Mouse (Mus musculus) adrenal gland, adult 8-10 months (tissue): ENCODE data around the gene Ssu72. TPM values are rescaled to one million over a fixed set of nuclear protein-coding genes. Genes with fewer than 3 reads are reported as not detected.

Experiments used
- total RNA-seq, 4 experiments: library from RNA; stranded (reverse); gene quantifications; 2 replicates each; pipeline ENCODE4 v1.2.4; 2022

The Ssu72 gene
- total RNA-seq, 4 experiments from 2014 or later: 106 to 127 (median 114) TPM

Other genes starting within 250 kb of the Ssu72 start
- gene Tmem52, start 235.7 kb upstream of the Ssu72 start, total RNA-seq: 10 to 100 TPM in 3 of 4 experiments, 1 to 10 TPM in 1; 5.8 to 48.6 (median 27.3) TPM
- 100 to 1,000 TPM; 344 to 487 (median 448) TPM for gene Gnb1, start 213.4 kb upstream of the Ssu72 start, total RNA-seq
- gene Nadk, start 142.4 kb upstream of the Ssu72 start, total RNA-seq: 100 to 1,000 TPM; 155 to 289 (median 213) TPM
- gene Slc35e2, start 103.4 kb upstream of the Ssu72 start, total RNA-seq: 10 to 100 TPM; 38.8 to 54.2 (median 44.9) TPM
- 10 to 100 TPM; 43.1 to 56.6 (median 47.3) TPM for gene Cdk11b, start 79.9 kb upstream of the Ssu72 start, total RNA-seq
- not detected for gene Gm10563, start 59.4 kb upstream of the Ssu72 start, total RNA-seq
- 1 to 10 TPM; 4.8 to 8.4 (median 6.7) TPM for gene Mmp23, start 51.4 kb upstream of the Ssu72 start, total RNA-seq
- gene Mib2, start 35.6 kb upstream of the Ssu72 start, total RNA-seq: 10 to 100 TPM; 53.5 to 74.5 (median 61.5) TPM
- gene Fndc10, start 10.5 kb upstream of the Ssu72 start, total RNA-seq: 10 to 100 TPM; 67.7 to 72.0 (median 69.9) TPM
- 1 to 10 TPM in 3 of 4 experiments, under 1 TPM in 1; 0.90 to 1.2 (median 1.1) TPM for gene Tmem240, start 30.0 kb downstream of the Ssu72 start, total RNA-seq
- gene Atad3a, start 56.3 kb downstream of the Ssu72 start, total RNA-seq: 10 to 100 TPM; 69.5 to 90.1 (median 77.6) TPM
- 1 to 10 TPM; 3.2 to 6.9 (median 4.7) TPM for gene Vwa1, start 69.9 kb downstream of the Ssu72 start, total RNA-seq
- gene Tmem88b, start 81.1 kb downstream of the Ssu72 start, total RNA-seq: 1 to 10 TPM in 1 of 4 experiments, under 1 TPM in 3; 0.17 to 1.0 (median 0.62) TPM
- gene Ankrd65, start 85.6 kb downstream of the Ssu72 start, total RNA-seq: not detected
- gene Mrpl20, start 98.1 kb downstream of the Ssu72 start, total RNA-seq: 100 to 1,000 TPM; 102 to 144 (median 126) TPM
- gene Ccnl2, start 107.7 kb downstream of the Ssu72 start, total RNA-seq: 100 to 1,000 TPM in 3 of 4 experiments, 10 to 100 TPM in 1; 88.5 to 164 (median 122) TPM
- 100 to 1,000 TPM; 134 to 175 (median 158) TPM for gene Aurkaip1, start 126.5 kb downstream of the Ssu72 start, total RNA-seq
- gene Mxra8, start 134.9 kb downstream of the Ssu72 start, total RNA-seq: 10 to 100 TPM; 45.1 to 93.9 (median 66.8) TPM
- 100 to 1,000 TPM in 1 of 4 experiments, 10 to 100 TPM in 3; 69.6 to 110 (median 73.1) TPM for gene Dvl1, start 142.6 kb downstream of the Ssu72 start, total RNA-seq
- 1 to 10 TPM in 1 of 4 experiments, under 1 TPM in 3; 0.46 to 1.2 (median 0.62) TPM for gene Tas1r3, start 158.6 kb downstream of the Ssu72 start, total RNA-seq
- 10 to 100 TPM; 16.4 to 29.0 (median 17.9) TPM for gene Cptp, start 164.6 kb downstream of the Ssu72 start, total RNA-seq
- 10 to 100 TPM; 32.3 to 34.6 (median 33.3) TPM for gene Ints11, start 164.7 kb downstream of the Ssu72 start, total RNA-seq
- gene Pusl1, start 187.0 kb downstream of the Ssu72 start, total RNA-seq: 10 to 100 TPM; 23.2 to 51.5 (median 41.4) TPM
- 10 to 100 TPM; 18.2 to 49.2 (median 30.9) TPM for gene Acap3, start 187.0 kb downstream of the Ssu72 start, total RNA-seq
- 10 to 100 TPM; 64.3 to 87.8 (median 77.0) TPM for gene Ube2j2, start 239.0 kb downstream of the Ssu72 start, total RNA-seq